Mouse (Mus musculus) 416B (cell line): ENCODE results near the gene Ddx54.

ENCODE experiments used
- DNase-seq: peaks from one replicate; pipeline ENCODE4 v3.0.0; 2011; ENCODE audit warnings: low read depth

Ddx54 gene

GRCm38 (mm10) chr5:120611416-120611815 is 1.1 kb upstream of the Ddx54 start:
- no peak for DNase-seq

- DNase-seq, result peak; percentile 100
These were observed 474 bp downstream of the Ddx54 start for GRCm38 (mm10) chr5:120612822-120613604.

GRCm38 (mm10) chr5:120615903-120616302 is 3.4 kb downstream of the Ddx54 start:
- peak; percentile 62 for DNase-seq

GRCm38 (mm10) chr5:120618778-120619177 is 6.2 kb downstream of the Ddx54 start:
- no peak for DNase-seq

- peak; percentile 58 for DNase-seq
These were observed 6.7 kb downstream of the Ddx54 start for GRCm38 (mm10) chr5:120619201-120619600.

- DNase-seq, result peak; percentile 70
These were observed 8.0 kb downstream of the Ddx54 start for GRCm38 (mm10) chr5:120620375-120621077.

GRCm38 (mm10) chr5:120621078-120621765 is 8.7 kb downstream of the Ddx54 start:
- no peak for DNase-seq

- DNase-seq, result no peak
These were observed 9.3 kb downstream of the Ddx54 start for GRCm38 (mm10) chr5:120621846-120622197.

- DNase-seq, result no peak
These were observed 9.8 kb downstream of the Ddx54 start for GRCm38 (mm10) chr5:120622198-120622851.

- no peak for DNase-seq
These were observed 11.9 kb downstream of the Ddx54 start for GRCm38 (mm10) chr5:120624427-120624826.

GRCm38 (mm10) chr5:120626399-120626798 is 13.9 kb downstream of the Ddx54 start:
- no peak for DNase-seq

- no peak for DNase-seq
These were observed 15.2 kb downstream of the Ddx54 start for GRCm38 (mm10) chr5:120627515-120628300.

GRCm38 (mm10) chr5:120628624-120629023 is 16.1 kb downstream of the Ddx54 start:
- peak; percentile 39 for DNase-seq

GRCm38 (mm10) chr5:120631128-120631527 is 18.6 kb downstream of the Ddx54 start:
- no peak for DNase-seq

- DNase-seq, result no peak
These were observed 19.4 kb downstream of the Ddx54 start for GRCm38 (mm10) chr5:120631892-120632291.

GRCm38 (mm10) chr5:120634131-120634530 is 21.6 kb downstream of the Ddx54 start, which contains the start of gene Cfap73:
Gene Cfap73 (minus strand): TSS chr5:120634235.
- DNase-seq, result no peak

GRCm38 (mm10) chr5:120634860-120635259 is 22.3 kb downstream of the Ddx54 start:
- no peak for DNase-seq

GRCm38 (mm10) chr5:120635633-120636032 is 23.1 kb downstream of the Ddx54 start:
- DNase-seq, result no peak

- no peak for DNase-seq
These were observed 27.6 kb downstream of the Ddx54 start for GRCm38 (mm10) chr5:120640094-120640493.

GRCm38 (mm10) chr5:120643365-120644085 is 31.0 kb downstream of the Ddx54 start:
- DNase-seq, result peak; percentile 92

GRCm38 (mm10) chr5:120644227-120644626 is 31.7 kb downstream of the Ddx54 start:
- peak; percentile 96 for DNase-seq
